Mouse (Mus musculus) frontal cortex, postnatal 14 days (tissue): ENCODE measurements at regions not wholly inside any gene's neighbourhood (a gene's known extent, or its start where the extent isn't known, plus 50 kb on each side); places are given as distances from the start of the nearest gene placed in this dataset.
"Not testable (repeated sequence)": the region's sequence is repeated elsewhere in the genome, so short reads cannot be mapped to it uniquely, and the experiment has no call there.

Experiments
- DNase-seq, 2 experiments: peaks; one replicate each; pipeline ENCODE4 v3.0.0; 2022; ENCODE audit warnings: low spot score in 2 of 2

- not testable (repeated sequence) for DNase-seq
These were observed 119.7 kb downstream of the Impg2 start for GRCm38 (mm10) chr16:56323828-56324227.

- DNase-seq = no peak
These were observed 128.3 kb upstream of the Abi3bp start for GRCm38 (mm10) chr16:56349415-56349814.

GRCm38 (mm10) chr16:56352888-56353287 lies 124.8 kb upstream of the Abi3bp start:
- no peak for DNase-seq

GRCm38 (mm10) chr16:56359101-56359500 lies 118.6 kb upstream of the Abi3bp start:
- DNase-seq = no peak

- DNase-seq = no peak
These were observed 116.7 kb upstream of the Abi3bp start for GRCm38 (mm10) chr16:56360992-56361391.

- DNase-seq = no peak
These were observed 99.3 kb upstream of the Abi3bp start for GRCm38 (mm10) chr16:56378356-56378755.

- DNase-seq = no peak
These were observed 97.0 kb upstream of the Abi3bp start for GRCm38 (mm10) chr16:56380680-56381079.

GRCm38 (mm10) chr16:56386539-56386938 lies 91.1 kb upstream of the Abi3bp start:
- DNase-seq = no peak

GRCm38 (mm10) chr16:56392843-56393242 lies 84.8 kb upstream of the Abi3bp start:
- DNase-seq = no peak

- DNase-seq = no peak
These were observed 81.1 kb upstream of the Abi3bp start for GRCm38 (mm10) chr16:56396586-56396985.

GRCm38 (mm10) chr16:56399541-56399940 lies 78.1 kb upstream of the Abi3bp start:
- peak in 1 of 2 experiments; percentile 10 for DNase-seq

- peak; percentile 8 to 14 for DNase-seq
These were observed 53.9 kb upstream of the Abi3bp start for GRCm38 (mm10) chr16:56423761-56424160.
